Mouse (Mus musculus) stomach, embryonic 14.5 days (tissue): ENCODE measurements at regions not wholly inside any gene's neighbourhood (a gene's known extent, or its start where the extent isn't known, plus 50 kb on each side); places are given as distances from the start of the nearest gene placed in this dataset.
"Not testable (repeated sequence)": the region's sequence is repeated elsewhere in the genome, so short reads cannot be mapped to it uniquely, and the experiment has no call there.

Experiments used
- ATAC-seq: fragments of 200-750 bp; cut with Nextera tagmentation; 2 replicates; pipeline ENCODE4 v1.8.0; 2017; ENCODE audit warnings: low read depth, moderate TSS enrichment; ENCODE audit not compliant: insufficient number of reproducible peaks, insufficient read depth, low FRiP score
- H3K27ac ChIP-seq: fragments of 300-500 bp; sonication (generic); 2 replicates; pipeline ENCODE4 v1.5.1; 2014; ENCODE audit warnings: mild to moderate bottlenecking, low read length, moderate library complexity, mixed read lengths
- H3K27me3 ChIP-seq: fragments of 300-500 bp; sonication (generic); 2 replicates; pipeline ENCODE4 v1.6.1; 2014; ENCODE audit warnings: low read length, control low read depth, mixed read lengths; ENCODE audit not compliant: control insufficient read depth, insufficient read depth
- H3K36me3 ChIP-seq: fragments of 300-500 bp; sonication (generic); 2 replicates; pipeline ENCODE4 v1.6.1; 2014; ENCODE audit warnings: mild to moderate bottlenecking, control low read depth, low read length, moderate library complexity, mixed read lengths; ENCODE audit not compliant: control insufficient read depth, insufficient read depth
- H3K4me1 ChIP-seq: fragments of 300-500 bp; sonication (generic); 2 replicates; pipeline ENCODE4 v1.6.1; 2014; ENCODE audit warnings: low read length, control low read depth, mixed read lengths; ENCODE audit not compliant: control insufficient read depth, insufficient read depth
- H3K4me2 ChIP-seq: fragments of 300-500 bp; sonication (generic); replicated peaks from 2 replicates; pipeline ENCODE4 v1.6.1; 2014; ENCODE audit warnings: low read depth, low read length, control low read depth
- H3K4me3 ChIP-seq: fragments of 300-500 bp; sonication (generic); 2 replicates; pipeline ENCODE4 v1.5.1; 2014; ENCODE audit warnings: low read depth, low read length, control low read depth
- H3K9ac ChIP-seq: fragments of 300-500 bp; sonication (generic); replicated peaks from 2 replicates; pipeline ENCODE4 v1.6.1; 2014; ENCODE audit warnings: low read depth, mild to moderate bottlenecking, control low read depth, low read length, moderate library complexity, mixed read lengths
- H3K9me3 ChIP-seq: fragments of 300-500 bp; sonication (generic); 2 replicates; pipeline ENCODE4 v1.6.1; 2016; ENCODE audit warnings: low read depth, low read length, control low read depth; ENCODE audit not compliant: control insufficient read depth
- WGBS: fragments of 180-500 bp; shearing (Covaris S2); extraction: QIAGEN DNeasy Blood & Tissue Kit; methylation state at CpG from one replicate; pipeline ENCODE4 v1.1.7; 2014; 5-methylcytosine and 5-hydroxymethylcytosine counted together

- H3K4me2 ChIP-seq, ATAC-seq, H3K9me3 ChIP-seq, H3K27ac ChIP-seq, H3K9ac ChIP-seq, H3K4me3 ChIP-seq, H3K36me3 ChIP-seq, H3K4me1 ChIP-seq, H3K27me3 ChIP-seq: not testable (repeated sequence)
- 56% methylated on average over 4 of the region's 4 CpGs for WGBS
These were observed 122.8 kb upstream of the Trim24 start for GRCm38 (mm10) chr6:37747793-37748192.

GRCm38 (mm10) chr6:37748296-37748980 lies 122.2 kb upstream of the Trim24 start:
- Histone ChIP-seq H3K4me1 (peaks cover 5% of the 10 kb centered on the region; the same call in 1 of the 2 replicates), H3K27me3 (no peaks in the 10 kb centered on the region), H3K27ac (no peak overlapping the region), H3K4me3 (no peak overlapping the region), H3K9ac (no peak overlapping the region), H3K36me3 (no peaks in the 10 kb centered on the region), H3K4me2 (no peak overlapping the region), H3K9me3 (no peaks in the 10 kb centered on the region; the same call in 1 of the 2 replicates)
- WGBS = 80% methylated on average over 8 of the region's 8 CpGs
- no peak for ATAC-seq

DNA sequence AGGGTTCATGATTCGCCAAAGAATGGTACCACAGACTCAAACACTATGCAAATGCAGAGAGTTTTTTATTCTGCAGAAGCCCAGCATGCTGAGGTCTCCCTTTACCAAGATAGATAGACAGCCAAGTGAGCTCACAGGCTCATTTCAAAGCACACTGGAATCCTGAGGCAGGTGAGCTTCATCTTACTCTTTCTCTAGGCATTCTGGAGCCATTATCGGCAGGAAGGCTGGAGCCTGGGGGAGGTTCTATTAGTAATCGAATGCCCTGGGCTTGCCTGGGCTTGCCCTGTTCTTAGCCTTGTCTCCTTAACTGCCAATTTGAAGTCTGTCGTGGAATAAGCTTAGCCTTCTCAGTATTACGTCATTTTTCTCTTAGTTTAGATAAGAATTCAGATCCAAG lies 121.6 kb upstream of the Trim24 start:
- H3K36me3 ChIP-seq = no peaks in the 10 kb centered on the region
- no peak overlapping the region for H3K9ac ChIP-seq
- no peak overlapping the region for H3K27ac ChIP-seq
- no peak overlapping the region for H3K4me3 ChIP-seq
- H3K27me3 ChIP-seq = no peaks in the 10 kb centered on the region
- ATAC-seq = no peak
- 76% methylated on average over 5 of the region's 5 CpGs for WGBS
- H3K4me1 ChIP-seq = peaks cover 5% of the 10 kb centered on the region; the same call in 1 of the 2 replicates
- H3K9me3 ChIP-seq = no peaks in the 10 kb centered on the region; the same call in 1 of the 2 replicates
- no peak overlapping the region for H3K4me2 ChIP-seq

DNA sequence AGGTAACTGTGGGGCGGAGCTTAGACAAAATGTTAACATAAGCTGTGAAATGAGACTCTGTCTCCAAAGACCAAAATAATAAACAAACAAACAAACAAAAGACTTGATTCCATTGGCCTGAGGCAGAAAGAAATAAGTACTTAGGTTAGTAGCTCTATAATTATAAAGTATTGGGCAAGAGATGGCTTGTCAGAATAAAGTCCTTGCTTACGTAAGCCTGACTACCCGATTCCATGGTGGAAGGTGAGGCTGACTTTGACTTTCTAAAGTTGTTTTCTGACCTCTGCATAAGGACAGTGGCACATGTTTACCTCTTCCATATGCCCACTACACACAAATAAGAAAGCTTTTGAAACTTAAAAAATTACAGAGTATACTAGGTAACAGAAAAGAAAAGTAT lies 120.3 kb upstream of the Trim24 start:
- WGBS = 88% methylated on average over 3 of the region's 3 CpGs
- H3K9ac ChIP-seq = no peak overlapping the region
- H3K4me1 ChIP-seq = no peaks in the 10 kb centered on the region
- no peak overlapping the region for H3K4me3 ChIP-seq
- no peak for ATAC-seq
- H3K27me3 ChIP-seq = no peaks in the 10 kb centered on the region
- H3K27ac ChIP-seq = no peak overlapping the region
- H3K9me3 ChIP-seq = no peaks in the 10 kb centered on the region; the same call in 1 of the 2 replicates
- no peak overlapping the region for H3K4me2 ChIP-seq
- no peaks in the 10 kb centered on the region for H3K36me3 ChIP-seq

DNA sequence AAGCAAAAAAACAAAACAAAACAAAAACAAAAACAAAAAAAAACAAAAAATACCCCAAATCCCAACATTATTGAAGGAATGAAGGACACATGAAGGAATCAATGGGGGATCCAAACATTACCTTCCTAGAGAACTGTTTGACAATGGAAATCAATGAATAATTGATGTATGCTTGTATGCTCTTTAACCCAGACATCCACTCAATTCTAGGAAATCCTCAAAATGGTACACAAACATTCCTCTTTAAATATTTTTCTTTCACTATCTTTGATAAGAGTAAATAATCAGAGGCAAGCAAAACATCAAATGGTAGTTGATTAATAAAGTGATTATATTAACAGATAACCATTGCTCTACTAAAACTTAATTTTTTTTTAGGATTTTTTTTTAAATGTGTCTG lies 118.9 kb upstream of the Trim24 start:
- ATAC-seq = no peak

GRCm38 (mm10) chr6:37761003-37761402 lies 109.6 kb upstream of the Trim24 start:
- 92% methylated on average over 3 of the region's 5 CpGs for WGBS
- not testable (repeated sequence) for H3K4me3 ChIP-seq, H3K9me3 ChIP-seq, H3K36me3 ChIP-seq, H3K27me3 ChIP-seq, ATAC-seq, H3K4me2 ChIP-seq, H3K4me1 ChIP-seq, H3K9ac ChIP-seq, H3K27ac ChIP-seq

More for the DNA sequence above, 118.9 kb upstream of the Trim24 start:
- H3K27me3 ChIP-seq = no peaks in the 10 kb centered on the region
- H3K27ac ChIP-seq = no peak overlapping the region
- H3K9me3 ChIP-seq = no peaks in the 10 kb centered on the region; the same call in 1 of the 2 replicates
- H3K9ac ChIP-seq = no peak overlapping the region
- H3K4me1 ChIP-seq = no peaks in the 10 kb centered on the region
- no peak overlapping the region for H3K4me2 ChIP-seq
- no peak overlapping the region for H3K4me3 ChIP-seq
- H3K36me3 ChIP-seq = no peaks in the 10 kb centered on the region

- Histone ChIP-seq H3K4me2 (no peak overlapping the region), H3K9me3 (no peaks in the 10 kb centered on the region), H3K36me3 (no peaks in the 10 kb centered on the region), H3K4me1 (no peaks in the 10 kb centered on the region), H3K9ac (no peak overlapping the region), H3K27ac (no peak overlapping the region), H3K27me3 (no peaks in the 10 kb centered on the region), H3K4me3 (no peak overlapping the region)
- 49% methylated on average over 2 of the region's 2 CpGs for WGBS
- no peak for ATAC-seq
These were observed 107.6 kb upstream of the Trim24 start for GRCm38 (mm10) chr6:37763036-37763435.

DNA sequence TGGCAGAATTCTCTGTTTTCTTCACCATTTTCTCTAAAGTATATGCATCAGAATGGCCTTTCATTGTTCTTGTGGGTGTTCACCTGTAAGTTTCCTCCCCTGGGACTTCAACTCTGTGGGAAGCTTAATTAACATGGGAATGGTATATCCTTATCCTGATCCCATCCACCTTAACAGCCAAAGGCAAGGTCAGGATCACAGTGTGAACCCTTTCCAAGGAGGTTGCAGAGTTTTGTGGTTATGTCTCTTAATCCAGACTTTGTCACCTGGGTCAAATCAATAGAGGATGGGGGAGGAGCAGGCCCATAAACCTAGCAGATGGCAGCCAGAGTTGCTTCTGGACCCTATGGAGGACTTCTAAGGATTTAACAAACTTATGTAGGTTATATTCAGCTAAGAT lies 102.9 kb upstream of the Trim24 start:
- no peaks in the 10 kb centered on the region for H3K27me3 ChIP-seq
- H3K27ac ChIP-seq = no peak overlapping the region
- no peak overlapping the region for H3K9ac ChIP-seq
- no peak overlapping the region for H3K4me3 ChIP-seq
- H3K4me1 ChIP-seq = no peaks in the 10 kb centered on the region
- H3K36me3 ChIP-seq = no peaks in the 10 kb centered on the region
- no peak for ATAC-seq
- H3K9me3 ChIP-seq = no peaks in the 10 kb centered on the region
- H3K4me2 ChIP-seq = no peak overlapping the region

DNA sequence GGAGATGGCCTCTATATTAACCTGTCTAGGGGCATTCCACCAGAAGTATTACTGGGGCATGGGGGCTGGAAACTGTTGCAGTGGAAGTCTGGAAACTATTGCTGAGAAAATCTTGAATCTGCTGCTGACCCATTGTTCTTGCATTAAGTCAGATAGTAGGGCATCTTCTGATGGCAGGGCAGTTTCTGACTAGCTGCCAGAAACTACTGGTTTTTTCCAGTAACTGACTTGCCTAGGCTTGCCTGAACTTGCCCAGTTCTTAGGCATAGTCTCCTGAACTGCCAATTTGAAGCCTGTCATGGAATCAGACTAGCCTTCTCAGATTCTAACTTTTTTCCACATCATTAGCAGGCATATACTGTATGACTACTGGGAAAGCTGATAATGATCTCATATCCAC lies 97.3 kb upstream of the Trim24 start:
- H3K4me1 ChIP-seq = no peaks in the 10 kb centered on the region
- H3K36me3 ChIP-seq = no peaks in the 10 kb centered on the region
- no peak overlapping the region for H3K4me3 ChIP-seq
- no peak for ATAC-seq
- no peaks in the 10 kb centered on the region for H3K9me3 ChIP-seq
- H3K4me2 ChIP-seq = no peak overlapping the region
- H3K9ac ChIP-seq = no peak overlapping the region
- no peak overlapping the region for H3K27ac ChIP-seq
- no peaks in the 10 kb centered on the region for H3K27me3 ChIP-seq
